Mouse (Mus musculus): ENCODE measurements at regions not wholly inside any gene's neighbourhood (a gene's known extent, or its start where the extent isn't known, plus 50 kb on each side); places are given as distances from the start of the nearest gene placed in this dataset.

DNA sequence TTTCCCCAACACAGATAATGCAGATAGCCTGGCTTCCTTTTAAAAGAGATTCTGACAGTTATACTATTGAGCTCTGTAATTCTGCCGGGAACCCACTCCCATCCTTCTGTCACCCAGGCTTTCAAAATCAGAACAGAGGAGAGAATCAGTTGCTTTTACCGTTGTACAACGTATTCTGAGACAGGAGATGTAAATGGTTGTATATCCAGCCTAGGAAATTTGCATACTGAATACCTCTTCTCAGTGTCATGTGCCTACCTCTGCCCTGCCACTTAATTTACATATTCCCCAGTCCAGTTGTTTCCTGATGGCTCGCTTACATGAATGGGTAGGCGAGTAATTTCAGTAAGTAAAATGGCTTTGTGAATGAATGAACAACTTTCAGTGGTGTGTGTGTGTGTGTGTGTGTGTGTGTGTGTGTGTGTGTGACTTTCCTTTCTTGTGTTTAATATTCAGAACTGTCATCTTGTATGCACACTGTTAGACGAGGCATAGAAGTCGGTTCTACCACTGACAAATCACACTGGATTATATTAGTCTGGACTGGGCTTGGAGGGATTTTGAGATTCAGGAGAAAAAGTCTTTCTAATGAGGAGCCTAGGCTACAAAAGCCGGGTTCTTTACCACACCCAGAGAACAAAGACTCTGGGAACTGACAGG is 282.2 kb upstream of the Cdh6 start:
- Histone ChIP-seq H3K9me3 (no peaks in the 10 kb centered on the region), H3K4me1 (peaks cover 9% of the 10 kb centered on the region), H3K4me3 (no peak overlapping the region), H3K9ac (replicated peaks) (no peak overlapping the region), H3K27ac (replicated peaks) (no peak overlapping the region), H3K36me3 (no peaks in the 10 kb centered on the region), H3K27me3 (no peaks in the 10 kb centered on the region), H3K4me2 (replicated peaks) (no peak overlapping the region)
- WGBS: 52% methylated on average over 8 of the region's 8 CpGs
- peak; percentile 73 for ATAC-seq (ENCODE audit: low FRiP score, low read depth)

DNA sequence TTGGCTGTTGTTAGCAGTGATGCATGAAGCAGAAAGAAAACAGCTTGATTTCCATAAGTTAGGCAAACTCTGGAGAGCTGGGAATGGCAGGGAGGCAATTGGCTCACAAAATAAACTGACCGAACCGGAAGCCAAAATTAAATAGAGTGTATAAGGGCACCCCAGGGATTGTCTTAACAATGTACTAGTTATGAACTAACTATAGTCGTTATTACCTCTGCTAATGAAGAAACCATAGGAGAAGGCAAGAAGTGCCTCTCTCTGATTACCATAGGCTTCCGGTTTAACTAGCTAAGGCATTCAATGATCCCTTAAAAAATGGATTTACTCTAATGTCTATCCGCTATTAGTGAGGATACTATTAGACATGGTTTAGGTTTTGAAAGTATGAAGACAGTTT is 276.9 kb upstream of the Cdh6 start:
- Histone ChIP-seq H3K9ac (replicated peaks) (no peak overlapping the region), H3K4me2 (replicated peaks) (no peak overlapping the region), H3K27me3 (no peaks in the 10 kb centered on the region), H3K36me3 (no peaks in the 10 kb centered on the region), H3K4me1 (peaks cover 4% of the 10 kb centered on the region), H3K4me3 (no peak overlapping the region), H3K27ac (replicated peaks) (no peak overlapping the region), H3K9me3 (no peaks in the 10 kb centered on the region)
- 84% methylated on average over 5 of the region's 5 CpGs for WGBS
- no peak for ATAC-seq (ENCODE audit: low FRiP score, low read depth)

DNA sequence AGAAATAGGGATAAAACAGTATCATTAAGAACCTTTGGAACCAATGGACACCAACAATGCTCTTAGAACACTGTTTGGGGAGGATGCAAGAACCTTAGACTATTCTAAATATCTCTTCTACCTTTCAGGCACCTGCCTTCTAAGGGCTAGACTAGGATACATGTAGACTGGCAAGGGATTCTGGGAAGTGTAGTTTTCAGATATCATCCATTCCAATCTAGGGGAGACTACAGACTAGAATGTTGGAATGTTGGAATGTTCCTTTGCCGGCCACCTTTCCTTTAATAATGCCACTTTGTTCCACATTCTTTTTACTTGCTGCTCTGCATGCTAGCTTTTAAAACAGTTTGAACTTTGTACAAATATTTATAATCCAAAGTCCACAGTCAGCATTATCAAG is 261.1 kb upstream of the Cdh6 start:
- 73% methylated on average over 1 of the region's 1 CpGs for WGBS
- ATAC-seq (ENCODE audit: low FRiP score, low read depth): no peak
- no peak overlapping the region for H3K27ac ChIP-seq (replicated peaks)

DNA sequence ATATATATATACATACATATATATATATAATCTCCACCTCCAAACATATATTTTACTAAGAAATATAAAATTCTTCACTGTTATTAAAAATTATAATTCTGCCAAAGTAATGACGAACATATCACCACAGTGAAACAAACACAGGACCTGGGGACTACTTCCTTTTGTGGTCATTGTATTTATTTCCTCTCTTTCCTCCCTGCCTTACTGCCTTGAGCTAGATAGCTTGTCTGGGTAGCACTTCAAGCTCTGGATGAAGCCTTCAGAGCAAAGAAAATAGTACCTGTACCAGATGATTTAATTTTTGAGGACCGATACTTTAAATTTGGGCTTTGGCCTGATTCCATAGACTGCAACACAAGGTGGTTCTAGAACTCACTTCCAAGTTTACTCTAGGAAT is 259.5 kb upstream of the Cdh6 start:
- 95% methylated on average over 2 of the region's 2 CpGs for WGBS

More for the DNA sequence above, 261.1 kb upstream of the Cdh6 start:
- H3K4me3 ChIP-seq: no peak overlapping the region
- H3K36me3 ChIP-seq: no peaks in the 10 kb centered on the region
- H3K9me3 ChIP-seq: no peaks in the 10 kb centered on the region
- H3K4me1 ChIP-seq: no peaks in the 10 kb centered on the region
- no peak overlapping the region for H3K4me2 ChIP-seq (replicated peaks)
- no peaks in the 10 kb centered on the region for H3K27me3 ChIP-seq
- H3K9ac ChIP-seq (replicated peaks): no peak overlapping the region

DNA sequence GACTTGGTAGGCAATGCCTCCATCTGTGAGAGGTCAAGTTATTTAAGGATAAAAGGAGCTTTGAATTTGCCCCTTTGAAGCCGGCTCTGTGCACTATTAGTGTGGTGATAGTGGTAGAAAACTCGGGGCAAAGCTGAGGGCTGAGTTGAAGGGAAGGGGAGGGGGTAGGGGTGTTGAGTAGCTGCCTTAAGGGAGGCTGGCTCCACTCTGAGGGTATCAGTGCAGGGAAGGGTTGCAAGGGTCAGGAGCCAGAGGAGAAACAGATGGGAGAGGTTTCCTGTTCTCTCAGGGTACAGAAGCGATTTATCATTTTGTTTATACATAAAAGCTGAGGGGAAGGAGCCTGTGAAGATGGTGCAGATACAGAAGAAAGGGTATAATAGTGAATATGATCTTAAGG is 246.1 kb upstream of the Cdh6 start:
- no peak for ATAC-seq (ENCODE audit: low FRiP score, low read depth)
- Histone ChIP-seq H3K4me1 (peaks cover 3% of the 10 kb centered on the region; the same call in 1 of the 2 replicates), H3K27ac (replicated peaks) (no peak overlapping the region), H3K4me2 (replicated peaks) (no peak overlapping the region), H3K9ac (replicated peaks) (no peak overlapping the region), H3K27me3 (no peaks in the 10 kb centered on the region), H3K9me3 (no peaks in the 10 kb centered on the region), H3K36me3 (no peaks in the 10 kb centered on the region), H3K4me3 (no peak overlapping the region)
- 33% methylated on average over 3 of the region's 3 CpGs for WGBS

More for the DNA sequence above, 259.5 kb upstream of the Cdh6 start:
- Histone ChIP-seq H3K4me1 (no peaks in the 10 kb centered on the region), H3K9ac (replicated peaks) (no peak overlapping the region), H3K27ac (replicated peaks) (no peak overlapping the region), H3K27me3 (no peaks in the 10 kb centered on the region), H3K4me3 (no peak overlapping the region), H3K9me3 (no peaks in the 10 kb centered on the region), H3K36me3 (no peaks in the 10 kb centered on the region), H3K4me2 (replicated peaks) (no peak overlapping the region)
- no peak for ATAC-seq (ENCODE audit: low FRiP score, low read depth)

DNA sequence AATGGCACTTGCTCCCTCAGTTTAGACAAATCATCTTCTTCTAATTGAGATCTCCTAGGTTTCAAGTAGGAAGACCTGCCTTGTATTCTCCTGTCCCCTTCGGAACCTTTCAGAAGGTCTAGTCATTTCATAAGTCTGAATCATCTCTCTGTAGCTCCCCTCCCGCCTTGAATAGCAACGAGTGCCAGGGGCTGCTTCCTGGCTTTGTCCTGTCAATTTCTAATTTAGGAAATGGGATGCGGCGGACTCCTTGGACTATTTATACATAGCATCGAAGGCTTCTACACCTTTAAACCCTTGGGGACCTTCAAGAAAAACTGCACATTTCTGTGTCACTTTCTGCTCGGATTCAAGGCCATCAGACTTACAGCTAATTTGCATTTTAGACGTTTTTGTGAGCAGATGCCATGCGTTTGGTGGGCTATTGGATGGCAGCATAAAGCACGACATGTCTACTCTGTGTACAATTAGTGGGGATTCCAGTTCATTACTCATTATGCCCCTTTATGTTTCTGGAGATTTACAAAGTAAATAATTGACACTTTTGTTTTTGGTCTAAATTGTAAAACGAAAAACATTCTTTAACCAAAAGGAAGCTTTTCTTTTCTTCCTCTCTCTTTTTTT is 236.7 kb upstream of the Cdh6 start:
- Histone ChIP-seq H3K4me1 (peaks cover 7% of the 10 kb centered on the region; the same call in 1 of the 2 replicates), H3K27me3 (no peaks in the 10 kb centered on the region; the same call in 1 of the 2 replicates), H3K9me3 (no peaks in the 10 kb centered on the region), H3K4me3 (no peak overlapping the region), H3K36me3 (no peaks in the 10 kb centered on the region), H3K4me2 (replicated peaks) (no peak overlapping the region), H3K27ac (replicated peaks) (no peak overlapping the region), H3K9ac (replicated peaks) (no peak overlapping the region)
- no peak; the same call in 1 of the 2 replicates for ATAC-seq (ENCODE audit: low FRiP score, low read depth)
- 54% methylated on average over 11 of the region's 11 CpGs for WGBS

DNA sequence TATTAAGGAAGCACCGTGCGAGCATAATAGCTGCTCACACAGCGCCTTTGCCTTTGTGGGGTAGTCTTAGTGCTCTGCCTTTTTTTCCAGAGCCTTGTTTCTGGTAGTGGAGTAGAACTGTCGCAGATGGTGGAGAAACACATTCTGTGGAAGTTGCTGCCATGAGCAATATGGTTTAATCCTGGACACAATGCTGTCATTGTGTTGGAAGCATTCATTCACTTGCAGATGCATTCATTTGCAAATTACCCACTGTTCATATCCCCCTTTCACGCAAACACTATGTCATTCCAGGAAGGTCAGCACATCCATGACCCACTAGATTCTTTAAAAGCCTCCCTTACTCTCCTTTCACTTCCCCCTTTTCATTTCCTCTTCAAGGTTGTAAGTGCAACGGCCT is 219.7 kb upstream of the Cdh6 start:
- no peak overlapping the region for H3K4me2 ChIP-seq (replicated peaks)
- 7% methylated on average over 6 of the region's 6 CpGs for WGBS
- no peak overlapping the region for H3K9ac ChIP-seq (replicated peaks)
- peaks cover 9% of the 10 kb centered on the region; the same call in 1 of the 2 replicates for H3K27me3 ChIP-seq
- H3K4me1 ChIP-seq: peaks cover 13% of the 10 kb centered on the region
- H3K4me3 ChIP-seq: no peak overlapping the region
- peak overlapping the region; percentile 74 for H3K27ac ChIP-seq (replicated peaks)
- no peaks in the 10 kb centered on the region for H3K9me3 ChIP-seq
- ATAC-seq (ENCODE audit: low FRiP score, low read depth): peak; percentile 98
- no peaks in the 10 kb centered on the region for H3K36me3 ChIP-seq

DNA sequence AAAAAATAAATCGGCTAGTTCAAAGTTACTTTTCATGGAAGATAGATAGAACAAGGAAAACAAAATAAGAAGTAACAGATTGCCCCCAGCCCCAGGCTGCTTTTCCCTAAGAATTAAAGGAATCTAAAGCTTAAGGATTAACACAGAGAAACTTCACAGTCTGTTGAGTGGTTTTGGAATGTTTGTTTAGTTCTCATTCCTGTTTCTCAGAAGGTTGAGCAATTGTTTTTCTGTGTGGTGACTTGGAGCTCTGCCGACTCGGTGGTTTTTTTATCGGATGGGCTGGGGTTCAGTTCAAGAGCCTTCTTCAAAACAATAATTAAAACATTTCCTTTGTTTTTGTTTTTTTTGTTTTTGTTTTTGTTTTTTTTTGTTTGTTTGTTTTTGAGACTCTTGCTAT is 217.9 kb upstream of the Cdh6 start:
- 55% methylated on average over 4 of the region's 4 CpGs for WGBS
- no peak overlapping the region for H3K27ac ChIP-seq (replicated peaks)
- no peak for ATAC-seq (ENCODE audit: low FRiP score, low read depth)

DNA sequence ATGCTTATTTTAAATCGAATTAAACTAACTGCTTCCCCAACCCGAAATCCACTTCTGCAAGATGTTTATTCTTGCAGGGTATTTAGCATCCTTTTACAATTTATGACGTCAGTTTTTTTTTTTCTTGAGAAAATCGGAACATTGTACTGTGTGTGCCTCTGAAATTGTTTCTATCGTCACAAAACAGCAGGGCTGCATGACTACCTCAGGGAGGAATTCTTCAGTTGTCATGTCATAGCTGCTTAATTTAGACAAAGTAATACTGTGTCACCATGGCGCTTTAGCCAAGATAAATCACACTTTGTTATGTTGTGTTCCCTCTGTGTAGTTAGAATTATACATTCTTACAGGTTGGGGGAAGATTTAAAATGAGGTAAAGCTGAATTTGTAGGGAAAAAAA is 211.3 kb upstream of the Cdh6 start:
- H3K4me2 ChIP-seq (replicated peaks): no peak overlapping the region
- H3K4me1 ChIP-seq: 0 out of 2 replicates have a peak, but pooled peaks cover 2% of the 10 kb centered on the region
- no peak overlapping the region for H3K9ac ChIP-seq (replicated peaks)
- no peaks in the 10 kb centered on the region for H3K9me3 ChIP-seq
- no peak overlapping the region for H3K4me3 ChIP-seq
- H3K27ac ChIP-seq (replicated peaks): no peak overlapping the region
- peak; percentile 79 for ATAC-seq (ENCODE audit: low FRiP score, low read depth)
- H3K27me3 ChIP-seq: peaks cover 6% of the 10 kb centered on the region; the same call in 1 of the 2 replicates
- H3K36me3 ChIP-seq: no peaks in the 10 kb centered on the region
- WGBS: 34% methylated on average over 6 of the region's 6 CpGs

More for the DNA sequence above, 217.9 kb upstream of the Cdh6 start:
- Histone ChIP-seq H3K36me3 (no peaks in the 10 kb centered on the region), H3K9ac (replicated peaks) (no peak overlapping the region), H3K4me1 (peaks cover 13% of the 10 kb centered on the region), H3K4me3 (no peak overlapping the region), H3K9me3 (no peaks in the 10 kb centered on the region), H3K4me2 (replicated peaks) (no peak overlapping the region), H3K27me3 (peaks cover 10% of the 10 kb centered on the region)

DNA sequence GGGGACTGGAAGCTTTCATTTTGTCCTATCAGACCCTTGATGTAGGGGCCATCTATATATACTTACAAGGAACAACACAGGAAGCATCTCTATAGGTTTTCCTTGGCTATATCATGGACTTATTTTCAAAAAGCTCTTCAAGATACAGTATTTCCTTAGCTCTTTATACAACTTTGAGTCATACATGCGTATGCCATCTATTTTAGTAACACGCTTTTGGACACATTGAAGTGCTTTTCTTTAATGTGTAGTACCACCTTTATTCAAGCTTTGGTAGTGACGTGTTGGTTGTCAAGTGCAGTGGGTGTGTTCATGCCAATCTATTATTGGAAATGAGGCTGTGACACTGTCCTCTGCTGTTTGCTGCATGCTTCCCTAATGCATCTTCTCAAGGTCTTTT is 202.1 kb upstream of the Cdh6 start:
- H3K4me2 ChIP-seq (replicated peaks): no peak overlapping the region
- no peak overlapping the region for H3K9ac ChIP-seq (replicated peaks)
- no peaks in the 10 kb centered on the region for H3K9me3 ChIP-seq
- WGBS: 95% methylated on average over 3 of the region's 3 CpGs
- H3K36me3 ChIP-seq: no peaks in the 10 kb centered on the region
- no peaks in the 10 kb centered on the region for H3K27me3 ChIP-seq
- no peak overlapping the region for H3K27ac ChIP-seq (replicated peaks)
- H3K4me1 ChIP-seq: no peaks in the 10 kb centered on the region
- H3K4me3 ChIP-seq: no peak overlapping the region
- no peak for ATAC-seq (ENCODE audit: low FRiP score, low read depth)

DNA sequence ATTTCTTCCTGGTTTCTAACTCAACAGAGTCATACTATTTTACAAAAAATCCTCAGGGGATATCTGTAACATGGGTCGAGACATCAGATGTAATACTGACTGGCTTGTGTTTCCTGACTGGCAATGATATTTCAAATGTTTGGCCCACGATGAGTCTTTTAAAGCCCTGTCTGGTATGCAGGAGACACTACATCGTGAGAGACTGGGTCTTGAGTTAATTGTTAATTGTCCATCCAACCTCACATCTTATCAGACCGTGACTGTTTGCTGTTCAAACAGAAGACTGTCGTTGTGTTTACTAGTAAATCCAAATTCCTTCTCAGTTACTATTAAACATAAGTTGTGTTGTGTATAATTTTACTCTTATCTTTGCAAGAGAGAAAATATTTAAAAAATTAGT is 195.3 kb upstream of the Cdh6 start:
- no peaks in the 10 kb centered on the region for H3K9me3 ChIP-seq
- H3K4me2 ChIP-seq (replicated peaks): no peak overlapping the region
- H3K4me3 ChIP-seq: no peak overlapping the region
- ATAC-seq (ENCODE audit: low FRiP score, low read depth): no peak
- H3K4me1 ChIP-seq: no peaks in the 10 kb centered on the region
- 77% methylated on average over 5 of the region's 5 CpGs for WGBS
- H3K27me3 ChIP-seq: no peaks in the 10 kb centered on the region
- H3K27ac ChIP-seq (replicated peaks): no peak overlapping the region
- H3K36me3 ChIP-seq: no peaks in the 10 kb centered on the region
- no peak overlapping the region for H3K9ac ChIP-seq (replicated peaks)

DNA sequence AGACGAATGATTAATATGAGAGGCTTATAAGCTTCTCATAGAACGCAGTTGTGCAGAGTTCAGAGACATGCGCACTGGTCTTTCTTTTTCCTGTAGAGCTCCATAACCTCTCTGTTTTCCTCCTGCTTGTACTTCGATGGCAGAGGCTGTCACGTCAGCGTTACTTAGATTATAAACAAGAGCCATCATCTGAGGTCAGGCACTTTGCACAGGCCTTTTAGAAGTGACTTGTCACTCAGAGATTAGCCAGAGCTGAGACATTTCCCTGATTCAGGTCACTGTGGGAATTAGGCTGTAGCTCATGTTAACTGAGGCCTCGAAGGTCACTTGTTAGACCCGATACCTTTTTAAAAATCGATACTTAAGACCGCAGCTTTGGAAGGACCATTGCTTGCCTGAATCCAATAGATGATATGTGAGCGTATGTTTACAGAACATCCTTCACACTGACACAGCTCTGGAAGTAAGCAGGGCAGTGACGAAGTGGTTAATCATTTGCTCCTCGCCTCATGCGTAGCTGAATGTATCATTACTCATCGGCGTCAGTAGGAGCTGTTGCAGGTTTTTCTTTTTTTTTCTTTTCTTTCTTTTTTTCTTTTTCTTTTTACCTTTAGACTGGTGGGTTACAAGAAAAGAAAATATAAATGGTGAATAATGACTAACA is 193.9 kb upstream of the Cdh6 start:
- Histone ChIP-seq H3K27me3 (no peaks in the 10 kb centered on the region), H3K27ac (replicated peaks) (no peak overlapping the region), H3K4me2 (replicated peaks) (no peak overlapping the region), H3K9ac (replicated peaks) (no peak overlapping the region), H3K4me3 (no peak overlapping the region), H3K4me1 (no peaks in the 10 kb centered on the region), H3K9me3 (no peaks in the 10 kb centered on the region), H3K36me3 (no peaks in the 10 kb centered on the region)
- no peak for ATAC-seq (ENCODE audit: low FRiP score, low read depth)
- 77% methylated on average over 16 of the region's 16 CpGs for WGBS
